Mouse (Mus musculus) embryonic facial prominence, embryonic 14.5 days (tissue): ENCODE results near the gene Hspb6. TPM values are rescaled to one million over a fixed set of nuclear protein-coding genes. Genes with fewer than 3 reads are reported as not detected.

Experiments
- ATAC-seq: fragments of 200-750 bp; cut with Nextera tagmentation; 2 replicates; pipeline ENCODE4 v1.8.0; 2017; ENCODE audit warnings: low read depth, moderate number of reproducible peaks, moderate TSS enrichment
- DNase-seq: peaks from one replicate; pipeline ENCODE4 v3.0.0-alpha.2; 2015; ENCODE audit warnings: low spot score
- H3K27ac ChIP-seq: fragments of 300-500 bp; sonication (generic); replicated peaks from 2 replicates; pipeline ENCODE4 v1.5.1; 2014; ENCODE audit warnings: low read depth, mild to moderate bottlenecking, low read length, moderate library complexity
- H3K27me3 ChIP-seq: fragments of 300-500 bp; sonication (generic); replicated peaks from 2 replicates; pipeline ENCODE4 v1.6.1; 2014; ENCODE audit warnings: low read length; ENCODE audit not compliant: control insufficient read depth, insufficient read depth
- H3K36me3 ChIP-seq: fragments of 300-500 bp; sonication (generic); 2 replicates; pipeline ENCODE4 v1.6.1; 2014; ENCODE audit warnings: low read length, mixed read lengths; ENCODE audit not compliant: control insufficient read depth, insufficient read depth
- H3K4me1 ChIP-seq: fragments of 300-500 bp; sonication (generic); 2 replicates; pipeline ENCODE4 v1.6.1; 2014; ENCODE audit warnings: antibody characterized with exemption, low read length; ENCODE audit not compliant: control insufficient read depth, insufficient read depth
- H3K4me2 ChIP-seq: fragments of 300-500 bp; sonication (generic); 2 replicates; pipeline ENCODE4 v1.6.1; 2014; ENCODE audit warnings: low read depth, mild to moderate bottlenecking, low read length, moderate library complexity, mixed read lengths
- H3K4me3 ChIP-seq: fragments of 300-500 bp; sonication (generic); 2 replicates; pipeline ENCODE4 v1.5.1; 2014; ENCODE audit warnings: low read depth, mild to moderate bottlenecking, low read length
- H3K9ac ChIP-seq: fragments of 300-500 bp; sonication (generic); 2 replicates; pipeline ENCODE4 v1.6.1; 2014; ENCODE audit warnings: low read depth, mild to moderate bottlenecking, low read length, moderate library complexity, mixed read lengths
- H3K9me3 ChIP-seq: fragments of 300-500 bp; sonication (generic); 2 replicates; pipeline ENCODE4 v1.6.1; 2016; ENCODE audit warnings: low read length; ENCODE audit not compliant: control insufficient read depth
- WGBS: fragments of 180-500 bp; shearing (Covaris S2); extraction: QIAGEN DNeasy Blood & Tissue Kit; methylation state at CpG from one replicate; pipeline ENCODE4 v1.1.7; 2014; 5-methylcytosine and 5-hydroxymethylcytosine counted together
- polyA plus RNA-seq: library from polyadenylated mRNA; unstranded; fragments of >200 nt; fragmentation: Nextera tagmentation; extraction: Ambion mirVana; gene quantifications from 2 replicates; pipeline ENCODE4 v1.2.1, GENCODE M21; 2014

Hspb6 gene
- polyA plus RNA-seq, 1 experiment from 2014 or later, result 20.4 TPM

- Histone ChIP-seq H3K27ac (no peak overlapping the region), H3K27me3 (no peaks in the 10 kb centered on the region), H3K4me1 (no peaks in the 10 kb centered on the region), H3K36me3 (no peaks in the 10 kb centered on the region), H3K9ac (no peak overlapping the region), H3K4me3 (no peak overlapping the region), H3K4me2 (no peak overlapping the region), H3K9me3 (no peaks in the 10 kb centered on the region)
- no peak for DNase-seq
- WGBS, result 78% methylated on average over 2 of the region's 4 CpGs
- ATAC-seq, result no peak
Observed at GRCm38 (mm10) chr7:30594510-30595024, 42.6 kb downstream of the Hspb6 start.

DNA sequence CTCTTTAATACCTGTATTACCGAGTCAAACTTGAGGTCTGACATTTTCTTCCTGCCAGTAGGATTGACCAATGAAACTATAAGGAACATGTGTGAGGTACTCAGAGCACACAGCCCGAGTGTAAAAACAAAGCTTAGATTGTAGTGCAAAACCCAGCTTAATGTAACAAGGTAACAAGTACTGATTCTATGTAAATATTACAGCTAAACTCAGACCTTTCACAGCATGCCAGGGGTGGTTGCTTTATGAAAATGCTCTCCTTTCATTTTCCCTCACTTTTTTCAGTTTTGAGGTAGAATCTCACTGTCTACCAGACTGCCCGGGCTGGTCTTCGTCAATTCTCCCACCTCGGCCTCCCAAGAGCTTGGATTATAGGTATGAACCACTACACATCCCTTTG, 44.1 kb downstream of the Hspb6 start:
- Histone ChIP-seq H3K4me2 (no peak overlapping the region), H3K9me3 (no peaks in the 10 kb centered on the region), H3K9ac (no peak overlapping the region), H3K27me3 (no peaks in the 10 kb centered on the region), H3K4me3 (no peak overlapping the region), H3K36me3 (no peaks in the 10 kb centered on the region), H3K27ac (no peak overlapping the region), H3K4me1 (no peaks in the 10 kb centered on the region)
- 74% methylated on average over 5 of the region's 5 CpGs for WGBS
- ATAC-seq (no peak), DNase-seq (no peak)

- H3K36me3 ChIP-seq, result no peaks in the 10 kb centered on the region
- no peaks in the 10 kb centered on the region for H3K9me3 ChIP-seq
- H3K9ac ChIP-seq, result no peak overlapping the region
- H3K4me3 ChIP-seq, result no peak overlapping the region
- no peaks in the 10 kb centered on the region for H3K27me3 ChIP-seq
- ATAC-seq (no peak), DNase-seq (no peak)
- no peak overlapping the region for H3K27ac ChIP-seq
- 66% methylated on average over 5 of the region's 5 CpGs for WGBS
- H3K4me1 ChIP-seq, result no peaks in the 10 kb centered on the region
- H3K4me2 ChIP-seq, result no peak overlapping the region
Observed at GRCm38 (mm10) chr7:30596811-30597210, 44.8 kb downstream of the Hspb6 start.

- Histone ChIP-seq H3K4me3 (no peak within 1 kb of the TSS), H3K27ac (no peak within 1 kb of the TSS), H3K4me1 (no peaks in the 10 kb centered on the region), H3K27me3 (no peaks in the 10 kb centered on the region), H3K4me2 (no peak within 1 kb of the TSS), H3K9ac (no peak within 1 kb of the TSS), H3K9me3 (no peaks in the 10 kb centered on the region), H3K36me3 (no peaks in the 10 kb centered on the region)
- no peak for ATAC-seq
- no peak for DNase-seq
- 91% methylated on average over 12 of the region's 12 CpGs for WGBS
Observed at GRCm38 (mm10) chr7:30598786-30599185, 46.8 kb downstream of the Hspb6 start, which contains the start of gene Zbtb32. TSS of gene Zbtb32 (minus strand) at chr7:30598909.

GRCm38 (mm10) chr7:30599933-30600353, 48.0 kb downstream of the Hspb6 start:
- WGBS, result under 1% methylated on average over 16 of the region's 16 CpGs
- ATAC-seq, result peak; percentile 95
- peak; percentile 96 for DNase-seq
- no peak overlapping the region for H3K4me2 ChIP-seq
- H3K9me3 ChIP-seq, result no peaks in the 10 kb centered on the region
- H3K4me3 ChIP-seq, result no peak overlapping the region
- no peak overlapping the region for H3K9ac ChIP-seq
- no peaks in the 10 kb centered on the region for H3K4me1 ChIP-seq
- peak overlapping the region; percentile 28; the same call in 1 of the 2 replicates for H3K27ac ChIP-seq
- H3K36me3 ChIP-seq, result no peaks in the 10 kb centered on the region
- H3K27me3 ChIP-seq, result no peaks in the 10 kb centered on the region

- Histone ChIP-seq H3K4me2 (no peak overlapping the region), H3K27ac (peak overlapping the region; percentile 28; the same call in 1 of the 2 replicates), H3K9ac (no peak overlapping the region; the same call in 1 of the 2 replicates), H3K9me3 (no peaks in the 10 kb centered on the region), H3K4me3 (no peak overlapping the region), H3K4me1 (no peaks in the 10 kb centered on the region), H3K36me3 (no peaks in the 10 kb centered on the region), H3K27me3 (no peaks in the 10 kb centered on the region)
- no peak; the same call in 1 of the 2 replicates for ATAC-seq
- 72% methylated on average over 7 of the region's 7 CpGs for WGBS
- DNase-seq, result peak; percentile 13
Observed at GRCm38 (mm10) chr7:30600651-30601050, 48.7 kb downstream of the Hspb6 start.

DNA sequence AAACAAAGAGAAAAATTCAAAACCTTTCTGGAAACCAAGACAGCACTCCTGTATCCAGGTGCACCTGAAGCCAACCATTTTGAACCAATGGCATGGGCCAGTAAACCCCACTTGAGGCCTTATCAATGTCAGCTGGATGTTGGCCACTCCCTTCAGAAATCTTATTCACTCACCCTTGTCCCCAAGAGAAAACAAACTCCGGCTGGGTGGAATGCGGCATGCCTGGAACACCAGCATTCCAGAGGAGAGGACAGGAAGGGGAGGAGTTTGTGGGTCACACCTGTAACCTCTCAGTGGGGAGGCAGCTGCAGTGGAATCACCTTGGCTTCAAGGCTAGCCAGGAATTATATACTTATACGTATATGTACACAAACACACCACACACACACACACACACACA, 50.6 kb downstream of the Hspb6 start:
- peak; percentile 66 for DNase-seq

DNA sequence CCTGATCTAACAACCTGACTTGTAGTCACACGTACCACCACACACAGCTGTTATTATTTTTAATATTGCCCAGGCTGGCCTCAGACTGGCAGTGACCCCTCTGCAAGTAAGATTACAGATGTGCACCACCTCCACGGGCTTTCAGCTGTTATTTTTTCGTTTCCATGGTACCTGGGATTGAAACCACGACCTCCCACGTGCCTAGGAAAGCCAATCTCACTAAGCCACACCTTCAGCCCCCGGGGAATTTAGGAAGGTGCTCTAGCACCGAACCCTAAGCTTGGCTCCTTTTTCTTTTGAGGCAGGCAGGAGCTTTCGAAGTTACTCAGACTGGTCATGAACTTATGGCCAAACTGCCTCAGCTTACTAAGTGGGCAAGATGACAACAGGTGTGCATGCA, 52.4 kb downstream of the Hspb6 start:
- Histone ChIP-seq H3K9ac (no peak overlapping the region), H3K9me3 (no peaks in the 10 kb centered on the region), H3K4me3 (no peak overlapping the region), H3K27me3 (no peaks in the 10 kb centered on the region), H3K4me1 (no peaks in the 10 kb centered on the region), H3K27ac (no peak overlapping the region), H3K4me2 (no peak overlapping the region), H3K36me3 (no peaks in the 10 kb centered on the region)
- peak; percentile 35 for DNase-seq
- WGBS, result 40% methylated on average over 8 of the region's 8 CpGs
- no peak for ATAC-seq

More for the DNA sequence above, 50.6 kb downstream of the Hspb6 start:
- H3K27me3 ChIP-seq, result no peaks in the 10 kb centered on the region
- 19% methylated on average over 3 of the region's 3 CpGs for WGBS
- H3K27ac ChIP-seq, result no peak overlapping the region
- no peak overlapping the region for H3K9ac ChIP-seq
- no peaks in the 10 kb centered on the region for H3K36me3 ChIP-seq
- no peaks in the 10 kb centered on the region for H3K9me3 ChIP-seq
- no peak overlapping the region for H3K4me2 ChIP-seq
- no peaks in the 10 kb centered on the region for H3K4me1 ChIP-seq
- H3K4me3 ChIP-seq, result no peak overlapping the region
- ATAC-seq, result peak; percentile 15; the same call in 1 of the 2 replicates

DNA sequence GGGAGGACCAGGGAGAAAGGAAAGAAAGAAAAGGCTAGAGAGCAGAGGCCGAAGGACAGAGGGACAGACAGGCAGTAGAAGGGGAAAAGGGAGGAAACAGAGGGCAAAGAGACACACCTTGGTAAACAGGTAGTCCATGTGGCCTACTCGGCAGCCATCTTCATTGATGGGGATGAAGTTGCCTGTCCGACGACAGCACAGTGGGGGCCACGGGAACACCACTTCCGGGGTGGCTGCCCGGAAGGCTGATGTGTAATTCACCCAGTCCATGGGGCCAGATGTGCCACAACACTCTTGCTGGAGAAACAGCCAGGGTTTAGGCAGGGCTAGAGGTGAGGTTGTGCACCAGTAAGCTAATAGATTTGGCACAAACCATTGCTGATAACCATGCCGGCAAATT, 53.0 kb downstream of the Hspb6 start:
- no peak overlapping the region for H3K9ac ChIP-seq
- no peaks in the 10 kb centered on the region for H3K9me3 ChIP-seq
- DNase-seq (no peak), ATAC-seq (no peak)
- no peak overlapping the region for H3K27ac ChIP-seq
- no peaks in the 10 kb centered on the region for H3K36me3 ChIP-seq
- WGBS, result 85% methylated on average over 8 of the region's 8 CpGs
- H3K4me1 ChIP-seq, result no peaks in the 10 kb centered on the region
- no peak overlapping the region for H3K4me3 ChIP-seq
- no peaks in the 10 kb centered on the region for H3K27me3 ChIP-seq
- no peak overlapping the region for H3K4me2 ChIP-seq
